Mouse (Mus musculus) adrenal gland, adult 2 months (tissue): ENCODE results near the gene Msi2. TPM values are rescaled to one million over a fixed set of nuclear protein-coding genes. Genes with fewer than 3 reads are reported as not detected.

Experiments
- DNase-seq: peaks from one replicate; pipeline ENCODE4 v3.0.0; 2021
- polyA plus RNA-seq: library from polyadenylated mRNA; depleted of rRNA; stranded (reverse); fragments of >200 nt; gene quantifications from 2 replicates; pipeline ENCODE4 v1.2.3, GENCODE M21; 2012
- total RNA-seq, 2 experiments: library from RNA; stranded (reverse); gene quantifications; 2 replicates each; pipeline ENCODE4 v1.2.3; 2021

Gene Msi2
- total and polyA plus RNA-seq, 3 experiments: 39.1 to 214 (median 205) TPM

DNA sequence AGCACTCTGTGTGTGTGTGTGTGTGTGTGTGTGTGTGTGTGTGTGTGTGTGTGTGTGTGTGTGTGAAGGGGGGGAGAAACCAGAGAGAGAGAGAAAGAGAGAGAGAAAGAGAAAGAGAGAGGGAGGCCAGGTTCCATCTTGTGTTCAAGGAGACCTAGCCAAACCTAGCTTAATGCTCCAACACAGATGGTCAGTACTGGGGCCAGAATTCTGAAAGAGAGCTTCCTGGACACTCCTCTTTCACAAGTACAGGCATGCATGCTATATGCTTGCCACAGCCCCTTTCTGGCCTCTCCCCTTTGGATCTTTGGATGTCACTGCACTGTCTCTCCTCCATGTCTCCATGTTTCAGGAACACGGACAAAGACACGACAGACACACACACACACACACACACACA, 41.7 kb downstream of the Msi2 start:
- no peak for DNase-seq

DNA sequence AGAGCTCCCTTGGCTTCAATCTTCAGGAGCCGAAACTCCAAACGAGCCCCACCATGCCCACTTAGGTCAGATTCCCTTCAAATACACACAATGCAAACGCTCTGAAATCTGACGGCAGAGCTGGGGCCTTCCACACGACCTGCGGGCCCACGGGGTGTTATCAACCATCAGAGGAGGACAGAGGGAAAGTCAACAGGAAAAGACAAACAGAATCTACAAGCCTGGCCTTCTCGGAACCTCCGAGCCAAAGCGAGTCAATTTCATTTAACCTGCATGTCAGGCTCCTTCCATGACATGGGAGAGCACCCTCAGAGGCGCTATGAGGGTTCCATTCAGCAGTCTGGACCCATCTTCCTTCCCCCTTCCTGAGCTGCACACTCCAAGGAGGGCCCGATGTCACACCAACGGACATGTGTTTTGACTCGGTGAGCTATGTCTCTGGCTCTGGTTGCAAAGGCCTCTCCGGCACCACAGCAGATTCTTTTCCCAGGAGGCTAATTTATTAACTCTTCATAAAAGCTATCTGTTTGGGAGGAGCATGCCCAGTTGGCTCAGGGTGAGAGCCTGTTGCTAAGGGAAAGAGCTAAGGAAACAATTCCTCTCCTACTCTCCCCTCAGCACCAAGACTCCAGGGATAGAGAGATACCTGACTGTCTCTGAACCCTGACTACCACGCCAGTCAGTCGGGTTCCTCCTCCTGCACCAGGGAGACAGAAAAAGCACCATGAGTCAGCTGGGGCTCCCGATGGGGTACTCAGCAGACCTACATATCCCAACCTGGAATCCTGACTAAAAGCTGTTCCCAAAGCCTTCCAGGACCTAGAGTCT, 42.6 kb downstream of the Msi2 start:
- DNase-seq: no peak

DNA sequence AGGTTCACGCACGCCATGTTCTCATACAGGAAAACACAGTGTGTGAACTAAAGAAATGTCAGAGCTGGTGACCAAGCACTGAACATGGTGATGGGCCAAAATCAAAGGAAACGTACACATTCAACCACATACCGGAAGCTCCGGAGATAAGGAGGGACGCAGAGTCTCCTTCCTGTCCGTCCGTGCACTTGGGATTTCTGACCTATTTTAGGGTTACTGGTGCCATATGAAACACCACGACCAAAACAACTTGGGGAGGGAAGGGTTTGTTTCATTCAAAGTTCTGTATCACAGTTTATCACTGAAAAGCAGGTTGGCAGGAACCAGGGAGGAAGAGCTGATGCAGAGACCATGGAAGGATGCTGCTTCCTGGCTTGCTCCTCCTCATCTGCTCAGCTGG, 44.2 kb downstream of the Msi2 start:
- no peak for DNase-seq

DNA sequence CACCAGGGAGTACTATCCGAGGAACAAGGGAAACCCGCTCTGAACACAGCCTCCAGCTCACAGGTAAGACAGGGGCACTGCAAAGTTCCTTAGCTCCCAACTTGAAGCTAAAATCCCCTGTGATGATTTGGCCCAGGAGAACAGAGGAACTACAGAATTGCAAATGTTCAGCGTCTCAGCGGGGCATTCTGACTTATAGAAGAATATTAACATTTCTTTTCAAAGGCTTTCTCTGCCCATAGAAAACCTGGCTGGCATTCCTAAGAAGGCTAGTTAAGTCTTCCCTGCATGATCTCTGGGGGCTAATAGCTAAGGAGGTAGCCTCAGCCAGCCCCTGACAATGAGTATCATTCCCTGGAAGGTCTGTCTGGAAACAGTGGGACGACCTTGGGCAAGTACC, 47.4 kb downstream of the Msi2 start:
- no peak for DNase-seq

GRCm38 (mm10) chr11:88669106-88669505, 49.2 kb downstream of the Msi2 start:
- no peak for DNase-seq

- peak; percentile 53 for DNase-seq
These were observed 50.0 kb downstream of the Msi2 start for GRCm38 (mm10) chr11:88668345-88668744.

DNA sequence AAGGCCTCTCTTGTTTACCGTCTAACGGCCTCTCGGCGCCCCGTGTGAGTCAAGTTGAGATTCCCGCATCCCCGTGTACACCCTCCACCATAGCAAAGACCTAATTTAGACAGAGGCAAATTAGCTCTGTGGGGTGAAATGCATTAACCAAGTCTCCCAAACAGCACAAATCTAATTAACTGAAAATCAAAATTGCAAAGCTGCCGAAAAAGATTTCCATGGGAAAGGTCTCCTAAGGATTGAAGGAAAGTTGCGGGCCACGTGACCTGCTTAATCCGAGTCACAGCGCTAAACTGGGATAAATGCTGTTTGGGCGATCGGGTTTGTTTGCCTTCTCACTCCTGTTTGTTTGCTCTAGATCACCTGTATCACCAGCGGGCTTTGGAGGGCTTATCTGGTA, 52.5 kb downstream of the Msi2 start:
- no peak for DNase-seq

DNA sequence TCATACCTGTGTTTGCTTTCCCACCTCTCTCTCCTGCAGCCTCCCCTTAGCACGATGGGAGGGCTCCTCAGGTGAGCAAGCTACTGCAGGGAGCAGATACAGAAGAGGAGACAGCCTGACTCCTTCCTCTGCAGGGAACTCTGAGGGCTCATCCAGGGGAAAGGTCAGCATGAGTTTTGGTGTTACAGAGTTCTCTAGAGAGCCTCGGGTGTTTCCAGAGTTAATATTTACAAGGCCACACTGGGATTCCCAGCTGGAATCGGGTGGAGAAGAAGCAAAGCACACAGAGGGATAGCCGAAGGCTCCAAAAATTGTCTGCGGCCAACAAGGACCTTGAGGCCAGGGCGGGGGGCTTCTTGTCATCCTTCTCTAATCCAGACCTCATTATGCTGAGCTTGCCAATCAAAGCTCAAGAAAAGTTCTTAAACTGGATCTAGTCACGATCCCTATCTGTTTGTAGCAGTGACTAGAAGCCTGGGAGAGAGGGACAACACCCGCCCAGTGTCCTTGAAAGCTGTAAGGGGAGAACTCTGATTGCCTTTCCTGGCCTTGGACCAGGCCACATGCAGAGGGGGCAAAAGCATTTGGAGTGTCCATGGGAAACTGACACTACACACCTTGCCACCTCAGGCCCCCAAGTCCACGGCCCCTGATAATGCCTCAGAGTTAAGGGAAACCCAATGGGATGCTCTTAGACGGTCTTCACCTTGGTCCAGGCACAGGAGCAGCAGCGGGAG, 56.7 kb downstream of the Msi2 start:
- DNase-seq: peak; percentile 76

DNA sequence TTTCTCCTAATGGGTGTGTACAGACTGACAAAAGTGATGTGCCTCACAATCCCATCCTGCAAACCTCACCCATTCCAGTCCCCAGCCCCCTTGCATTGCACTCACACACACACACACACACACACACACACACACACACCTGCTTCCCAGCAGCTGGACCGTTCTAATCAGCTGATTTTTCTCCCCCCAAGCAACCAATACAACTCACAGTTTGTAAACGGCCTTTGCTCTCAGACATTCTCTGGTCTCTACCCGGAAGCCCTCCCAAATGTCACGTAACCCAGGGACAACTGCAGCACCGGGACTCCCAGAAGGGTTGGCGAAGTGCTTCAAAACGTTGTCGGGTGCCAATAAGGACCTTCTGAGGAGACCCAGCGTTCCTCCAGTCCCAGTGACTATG, 57.9 kb downstream of the Msi2 start:
- DNase-seq: no peak

- DNase-seq: no peak
These were observed 59.4 kb downstream of the Msi2 start for GRCm38 (mm10) chr11:88658926-88659325.

DNA sequence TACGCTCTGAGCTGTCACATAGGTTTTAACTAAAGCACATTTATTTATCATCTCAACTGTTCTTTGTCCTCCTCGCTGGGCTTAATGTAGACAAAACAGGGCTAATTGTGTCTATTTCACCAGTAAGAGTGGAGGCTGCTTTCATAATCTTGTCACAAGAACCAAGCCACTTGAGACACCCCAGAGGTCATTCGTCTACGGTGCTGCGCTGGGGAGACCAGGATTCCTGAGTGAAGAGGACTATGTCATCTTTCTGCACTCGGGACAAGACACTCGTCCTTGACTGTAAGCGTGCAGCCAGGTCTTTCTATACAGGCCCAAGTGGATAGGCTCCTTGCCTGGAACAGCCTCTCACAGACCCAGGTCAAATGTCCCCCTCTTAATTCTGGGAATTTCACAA, 62.5 kb downstream of the Msi2 start:
- DNase-seq: no peak

DNA sequence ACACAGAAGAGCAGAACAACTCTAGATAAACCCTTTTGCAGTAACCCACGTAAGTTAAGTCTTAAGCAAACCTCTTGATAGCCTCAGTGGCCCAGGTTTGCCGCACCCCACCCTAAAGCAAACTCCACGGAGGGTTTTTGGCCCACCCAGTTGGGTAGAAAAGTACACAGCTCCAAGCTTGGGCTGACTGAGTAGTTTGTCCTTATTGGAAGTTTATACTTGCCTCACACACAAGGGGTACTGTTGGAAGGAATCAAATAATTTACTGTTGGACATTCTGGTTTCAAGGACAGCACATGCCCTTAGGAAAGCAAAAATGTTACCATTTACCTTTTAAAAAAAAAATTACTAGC, 63.1 kb downstream of the Msi2 start:
- DNase-seq: no peak

- peak; percentile 54 for DNase-seq
These were observed 63.7 kb downstream of the Msi2 start for GRCm38 (mm10) chr11:88654391-88655213.

GRCm38 (mm10) chr11:88650275-88650674, 68.0 kb downstream of the Msi2 start:
- no peak for DNase-seq

DNA sequence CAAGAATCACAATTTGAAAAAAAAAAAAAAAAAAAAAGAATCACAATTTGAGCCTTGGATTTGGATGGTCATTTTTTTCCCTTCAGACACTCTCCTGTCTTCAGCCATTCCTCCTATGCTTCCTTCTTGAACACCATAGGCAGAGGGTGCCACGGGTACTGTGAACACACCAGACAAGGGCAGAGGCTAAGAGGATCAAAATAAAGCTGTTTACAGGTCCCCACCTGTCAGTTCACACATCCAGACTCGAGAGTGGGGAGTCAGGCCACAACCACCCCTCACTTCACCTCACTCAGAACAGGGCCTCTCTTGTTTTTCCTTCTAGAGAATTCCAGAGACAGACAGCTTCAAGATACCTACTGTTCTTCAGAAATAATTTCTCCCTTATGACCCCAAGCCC, 69.3 kb downstream of the Msi2 start:
- DNase-seq: no peak

- no peak for DNase-seq
These were observed 69.9 kb downstream of the Msi2 start for GRCm38 (mm10) chr11:88648407-88648806.

GRCm38 (mm10) chr11:88646493-88646892, 71.8 kb downstream of the Msi2 start:
- no peak for DNase-seq

DNA sequence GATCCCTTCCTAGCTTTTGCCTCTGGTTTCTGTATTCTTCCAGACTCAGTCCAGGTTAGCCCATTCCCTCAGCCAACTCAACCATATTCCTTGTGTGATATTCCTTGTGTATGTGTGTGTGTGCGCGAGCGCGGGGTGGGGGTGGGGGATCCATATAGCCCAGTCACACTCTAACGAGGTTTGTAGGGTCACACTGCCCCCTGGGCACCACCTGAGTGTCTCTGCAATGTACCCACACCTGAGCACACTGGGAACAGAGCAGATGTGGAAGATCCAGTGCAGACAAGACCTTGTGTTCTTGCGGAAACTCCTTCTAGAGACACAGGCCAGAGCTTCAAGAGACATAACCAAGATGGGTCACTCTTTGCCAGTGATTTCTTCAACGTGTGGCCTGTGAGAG, 72.5 kb downstream of the Msi2 start:
- no peak for DNase-seq

- DNase-seq: no peak
These were observed 73.6 kb downstream of the Msi2 start for GRCm38 (mm10) chr11:88644719-88645118.

DNA sequence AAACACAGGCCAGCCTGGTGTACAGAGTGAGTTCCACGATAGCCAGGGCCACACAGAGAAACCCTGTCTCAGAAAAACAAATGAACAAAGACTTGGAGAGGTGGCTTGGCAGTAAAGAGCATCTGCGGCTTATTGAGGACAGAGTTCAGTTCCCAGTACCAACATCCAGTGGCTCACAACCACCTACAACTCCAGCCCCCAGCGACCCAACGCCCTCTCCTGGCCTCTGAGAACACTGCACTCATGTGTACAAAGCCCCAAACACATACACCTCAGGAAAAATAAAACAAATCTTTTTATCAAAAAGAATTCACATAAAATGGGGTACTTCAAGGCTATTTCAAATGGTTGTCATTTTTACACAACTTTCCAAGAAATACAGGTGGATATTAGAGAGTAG, 78.5 kb downstream of the Msi2 start:
- DNase-seq: no peak

DNA sequence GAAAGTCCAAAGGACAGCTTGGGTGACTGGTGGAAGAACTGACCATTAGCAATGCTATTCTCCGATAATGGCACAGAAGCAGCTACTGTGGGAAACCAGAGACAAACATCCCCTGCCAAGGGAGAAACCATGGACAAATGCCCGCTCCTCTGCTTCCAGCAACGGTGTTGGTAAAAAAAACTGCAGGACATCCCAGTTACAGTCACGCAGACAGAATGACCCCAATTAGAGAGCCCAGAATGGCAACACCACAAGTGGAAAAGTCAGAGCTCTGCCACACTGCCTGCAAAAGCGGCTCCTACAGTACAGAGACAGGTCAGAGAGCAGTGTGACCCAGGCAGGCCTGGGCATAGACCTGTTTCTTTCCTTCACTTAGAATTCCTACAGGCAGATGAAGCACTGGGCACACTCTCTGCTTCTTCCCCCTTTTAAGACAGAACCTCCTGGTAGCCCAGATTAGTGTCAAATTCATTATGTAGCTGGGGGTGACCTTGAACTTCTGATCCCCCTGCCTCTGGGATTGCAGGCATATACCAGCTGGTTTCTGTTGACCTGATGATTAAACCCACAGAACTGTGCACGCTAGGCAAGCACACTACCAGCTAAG, 79.3 kb downstream of the Msi2 start:
- DNase-seq: no peak

DNA sequence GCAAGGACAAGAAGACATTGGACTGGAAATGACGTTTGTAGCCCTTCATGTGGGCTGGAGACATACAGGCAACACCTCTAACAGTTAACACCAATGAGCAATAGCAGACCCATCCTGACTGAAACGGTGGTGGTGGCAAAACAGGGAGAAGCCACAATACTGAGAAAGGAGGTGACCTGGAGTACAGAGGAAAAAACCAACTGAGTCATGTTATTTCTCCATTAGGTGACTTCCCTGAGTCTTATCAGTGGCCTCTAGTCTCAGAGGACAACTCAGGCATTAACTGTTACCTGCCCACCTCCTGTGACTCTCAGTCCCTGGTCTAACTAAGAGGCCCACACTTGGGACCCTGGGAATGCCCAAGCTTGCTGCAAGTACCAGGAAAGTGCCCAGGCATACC, 80.1 kb downstream of the Msi2 start:
- DNase-seq: no peak
